Mouse (Mus musculus) mature B cell (primary cell): Measurements from ENCODE around the gene Inhbb.

Source experiments
- in situ Hi-C: fragments of 300-500 bp; cut with MboI; formaldehyde crosslinking; loops from 2 replicates; pipeline ENCODE4 v1.14.3; 2019

Inhbb gene

DNA sequence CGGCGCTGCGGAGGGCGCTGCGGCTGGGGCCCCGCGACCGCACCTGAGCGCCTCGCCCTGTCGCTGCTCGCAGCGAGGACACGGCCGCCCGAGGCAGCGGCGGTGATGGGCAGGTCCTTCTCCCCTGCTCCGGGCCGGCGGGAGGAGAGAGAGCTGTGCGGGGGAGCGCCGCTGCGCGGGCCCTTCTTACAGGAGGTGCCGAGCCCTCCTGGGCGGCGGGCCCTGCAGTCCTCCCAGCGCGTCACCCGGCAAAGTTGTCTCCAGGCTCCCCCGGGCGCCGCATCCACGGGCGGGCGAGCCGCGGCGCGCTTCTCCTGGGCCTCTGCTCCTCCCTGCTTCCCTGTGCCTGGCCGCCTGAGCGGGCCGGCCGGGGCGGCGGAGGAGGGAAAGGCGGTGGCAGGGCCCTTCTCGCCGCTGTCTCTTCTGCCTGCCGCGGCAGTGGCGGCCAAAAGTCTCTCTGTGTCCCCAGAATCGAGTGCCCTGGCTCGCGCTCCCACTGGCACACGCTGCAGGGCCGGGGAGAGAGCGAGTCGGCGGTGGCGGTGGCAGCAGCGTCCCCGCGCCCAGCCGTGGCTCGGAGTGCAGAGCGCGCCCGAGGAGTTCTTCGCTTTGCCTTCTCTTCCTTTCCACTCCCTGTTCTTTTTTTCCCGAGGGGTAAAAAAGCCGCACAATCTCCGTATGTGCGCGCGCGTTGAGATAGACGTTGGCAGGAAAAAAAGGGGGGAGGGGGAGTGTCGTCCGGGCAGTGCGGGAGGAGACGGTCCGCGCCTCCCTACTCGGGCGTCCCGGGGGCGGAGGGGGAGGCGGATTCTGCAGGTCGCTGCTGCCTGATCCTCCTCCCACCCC is at the start of gene Inhbb:
Inhbb (minus strand) TSS at position 673 of the 846 bp plus-strand sequence.
- in situ Hi-C loops: no loop called here

DNA sequence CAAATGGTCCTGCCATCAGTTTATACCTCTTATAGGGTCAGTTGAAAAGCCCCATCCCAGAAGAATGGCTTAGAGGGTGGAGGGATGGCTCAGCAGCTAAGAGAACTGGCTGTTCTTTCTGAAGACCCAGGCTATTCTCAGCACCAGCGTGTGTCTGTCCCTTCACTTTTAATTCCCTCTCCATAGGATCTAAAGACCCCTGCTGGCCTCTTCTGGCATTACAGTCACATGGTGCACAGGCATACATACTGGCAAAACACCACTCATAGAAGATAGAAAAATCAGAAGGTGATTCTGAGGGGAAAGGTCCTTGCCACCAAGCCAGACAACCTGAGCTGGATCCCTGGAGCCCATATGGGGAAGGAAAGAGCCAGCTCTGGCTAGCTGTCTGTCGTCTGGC is 41.3 kb upstream of the Inhbb start:
- in situ Hi-C loops: no loop called here

- in situ Hi-C loops: no loop called here
These were observed 38.0 kb upstream of the Inhbb start for GRCm38 (mm10) chr1:119460062-119460461.

GRCm38 (mm10) chr1:119457993-119458605 is 36.1 kb upstream of the Inhbb start:
- in situ Hi-C loops: no loop called here

DNA sequence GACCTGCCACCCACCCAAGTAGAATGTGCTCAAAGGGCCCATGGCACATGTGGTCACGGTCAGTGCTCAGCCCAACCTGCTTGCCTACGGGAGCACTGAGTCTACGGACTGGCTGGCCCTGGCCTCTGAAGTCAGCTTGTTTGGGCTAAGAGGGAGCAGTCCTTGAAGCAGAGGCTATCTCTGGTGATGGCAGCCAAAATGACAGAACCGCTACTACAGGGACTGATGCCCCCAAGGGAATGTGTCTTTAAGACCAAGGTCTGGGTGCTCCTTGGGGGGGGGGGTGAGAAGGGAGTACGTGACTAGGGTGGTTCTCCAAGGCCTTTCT is 35.4 kb upstream of the Inhbb start:
- in situ Hi-C loops: no loop called here

DNA sequence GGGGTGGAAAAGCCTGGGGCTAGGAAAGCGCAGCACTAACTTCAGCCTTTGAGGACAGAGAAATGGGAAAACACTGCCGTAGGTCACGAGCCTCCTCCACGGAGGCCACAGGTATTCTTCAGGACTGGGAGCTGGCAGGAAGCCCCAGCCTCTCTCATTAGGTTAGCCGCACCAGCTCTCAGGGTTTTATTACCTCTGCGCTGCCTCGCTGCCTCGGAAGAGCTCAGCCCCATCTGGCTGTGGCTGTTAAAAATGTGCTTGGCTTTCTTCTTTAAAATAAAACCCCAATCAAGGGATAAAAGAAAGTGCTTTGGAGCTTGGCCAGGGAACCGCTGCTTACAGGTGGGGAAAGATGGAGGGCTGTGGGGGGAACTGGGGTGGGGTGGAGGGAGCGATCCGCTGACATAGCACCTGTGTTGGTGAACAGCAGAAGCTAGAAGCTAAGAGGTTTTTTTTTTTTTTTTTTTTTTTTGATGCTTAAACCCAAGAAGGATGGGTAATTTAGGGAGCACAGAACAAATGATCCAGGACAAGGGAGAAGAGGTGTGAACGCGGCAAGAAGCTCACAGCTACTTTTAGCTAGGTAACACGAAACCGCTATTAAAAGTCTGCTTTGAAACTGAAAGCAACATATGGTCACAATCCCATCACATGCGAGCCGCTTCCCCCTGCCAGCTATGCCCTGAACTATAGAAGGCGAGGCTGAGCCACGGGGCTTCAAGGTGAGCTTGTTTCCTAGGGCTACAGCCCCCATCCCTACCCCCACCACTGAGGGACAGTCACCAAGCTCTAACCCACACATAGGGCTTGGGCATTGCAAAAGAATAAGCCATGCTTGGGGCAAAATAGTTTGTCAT is 34.9 kb upstream of the Inhbb start:
- in situ Hi-C loops: no loop called here

GRCm38 (mm10) chr1:119453731-119454130 is 31.7 kb upstream of the Inhbb start:
- in situ Hi-C loops: no loop called here

- in situ Hi-C loops: no loop called here
These were observed 29.4 kb upstream of the Inhbb start for GRCm38 (mm10) chr1:119451417-119451816.

GRCm38 (mm10) chr1:119450651-119451345 is 28.8 kb upstream of the Inhbb start:
- in situ Hi-C loops: no loop called here

GRCm38 (mm10) chr1:119446753-119447283 is 24.8 kb upstream of the Inhbb start:
- in situ Hi-C loops: no loop called here

GRCm38 (mm10) chr1:119443591-119444350 is 21.7 kb upstream of the Inhbb start:
- in situ Hi-C loops: no loop called here

GRCm38 (mm10) chr1:119442901-119443300 is 20.9 kb upstream of the Inhbb start:
- in situ Hi-C loops: no loop called here

- in situ Hi-C loops: no loop called here
These were observed 16.1 kb upstream of the Inhbb start for GRCm38 (mm10) chr1:119438105-119438637.

- in situ Hi-C loops: no loop called here
These were observed 15.4 kb upstream of the Inhbb start for GRCm38 (mm10) chr1:119437401-119437800.

DNA sequence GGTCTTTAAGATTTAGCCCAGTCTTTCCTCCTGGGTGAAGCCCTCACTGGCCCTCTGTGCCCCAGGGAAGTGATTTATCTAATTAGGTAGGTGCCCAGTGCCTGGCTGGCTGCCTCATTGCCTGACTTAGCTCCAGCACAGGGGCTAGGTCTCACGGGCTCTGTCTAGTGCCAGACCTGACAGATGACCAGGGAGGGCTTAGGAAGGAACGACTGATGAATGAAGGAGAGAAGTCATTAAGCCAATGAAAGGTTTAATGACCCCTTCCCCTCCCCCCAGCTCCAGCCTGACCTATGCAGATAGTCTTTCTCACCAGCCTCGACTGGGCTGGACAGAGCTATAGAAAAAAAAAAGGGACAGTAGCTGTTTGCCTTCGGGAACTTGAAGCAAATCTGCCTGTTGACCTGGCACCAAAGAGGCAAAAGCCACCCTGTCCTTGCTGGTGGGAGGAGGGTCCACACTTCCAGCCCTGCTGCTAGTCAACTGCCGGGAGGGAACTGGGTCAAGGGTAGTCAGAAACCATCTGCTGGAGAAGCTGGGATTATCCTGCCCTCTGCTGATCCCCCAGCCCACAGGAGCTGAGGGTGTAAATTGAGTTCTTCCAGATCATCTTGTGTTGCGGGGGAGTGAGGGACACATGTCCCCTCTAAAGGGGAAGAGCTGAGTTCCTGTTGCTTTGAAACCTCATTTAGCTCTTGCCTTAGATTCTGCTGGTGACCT is 2.3 kb upstream of the Inhbb start:
- in situ Hi-C loops: no loop called here

DNA sequence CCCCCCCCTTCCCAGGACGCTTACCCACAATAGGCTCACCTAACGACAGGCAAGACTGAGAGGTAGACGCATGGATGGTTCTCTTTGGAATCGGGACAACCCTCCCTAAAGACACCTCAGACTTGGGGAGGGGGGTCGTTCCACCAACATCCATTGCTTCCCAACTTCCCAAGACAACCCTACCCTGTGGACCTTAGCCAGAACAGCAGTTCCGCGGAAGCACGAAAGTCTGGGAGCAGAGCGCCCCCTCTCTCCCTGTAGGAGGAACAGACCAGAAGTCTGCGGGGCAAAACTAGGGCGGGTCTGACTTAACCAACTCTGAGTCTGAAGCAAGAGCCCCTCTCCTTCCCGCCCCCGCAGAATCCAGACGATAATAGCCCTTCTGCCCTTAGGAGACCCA is 1.5 kb upstream of the Inhbb start:
- in situ Hi-C loops: no loop called here

DNA sequence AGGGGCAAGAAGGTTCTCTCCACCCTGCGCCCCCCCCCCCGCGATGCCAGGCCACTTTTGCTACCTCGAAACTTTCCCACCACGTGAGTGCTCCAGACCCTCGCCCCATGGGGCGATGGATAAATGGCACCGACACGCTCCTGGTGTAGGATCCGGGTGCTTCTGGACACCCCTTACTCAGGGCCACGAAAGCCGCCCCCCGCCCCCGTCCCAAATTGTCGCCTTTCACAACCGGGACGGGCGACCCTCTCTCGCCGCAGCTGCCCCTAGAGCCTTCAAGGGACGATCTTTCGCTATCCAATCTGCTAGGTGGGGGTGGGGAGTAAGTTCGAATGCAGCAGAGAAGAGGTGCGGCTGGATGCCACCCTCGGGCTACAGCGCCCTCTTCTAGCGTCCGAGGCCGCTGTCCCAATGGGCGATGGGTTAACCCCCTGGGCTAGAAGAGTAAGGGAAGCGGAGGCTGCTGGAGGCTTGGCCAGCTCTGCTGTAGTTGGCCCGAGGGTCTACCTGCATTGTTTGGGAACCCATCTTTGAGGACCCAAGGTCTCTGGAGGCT is 490 bp upstream of the Inhbb start:
- in situ Hi-C loops: no loop called here

GRCm38 (mm10) chr1:119420984-119421575 is 968 bp downstream of the Inhbb start:
- in situ Hi-C loops: no loop called here
